Mouse (Mus musculus): Measurements from ENCODE around the gene Gm10638.

- TF ChIP-seq CTCF (IDR thresholded peaks at IDR 0.05; ENCODE audit: low read depth) = no peak
- no peak for TF ChIP-seq EP300 (optimal IDR thresholded peaks at IDR 0.05)
Measured at GRCm38 (mm10) chr8:86730860-86731259, 14.6 kb upstream of the Gm10638 start.

All from stomach, postnatal 0 days (tissue).